Mouse (Mus musculus): ENCODE data around the gene Ceacam16. TPM values are rescaled to one million over a fixed set of nuclear protein-coding genes. Genes with fewer than 3 reads are reported as not detected.

Gene Ceacam16
- total and polyA plus RNA-seq, 3 experiments: 0.12 to 0.18 TPM; not detected in 1

DNA sequence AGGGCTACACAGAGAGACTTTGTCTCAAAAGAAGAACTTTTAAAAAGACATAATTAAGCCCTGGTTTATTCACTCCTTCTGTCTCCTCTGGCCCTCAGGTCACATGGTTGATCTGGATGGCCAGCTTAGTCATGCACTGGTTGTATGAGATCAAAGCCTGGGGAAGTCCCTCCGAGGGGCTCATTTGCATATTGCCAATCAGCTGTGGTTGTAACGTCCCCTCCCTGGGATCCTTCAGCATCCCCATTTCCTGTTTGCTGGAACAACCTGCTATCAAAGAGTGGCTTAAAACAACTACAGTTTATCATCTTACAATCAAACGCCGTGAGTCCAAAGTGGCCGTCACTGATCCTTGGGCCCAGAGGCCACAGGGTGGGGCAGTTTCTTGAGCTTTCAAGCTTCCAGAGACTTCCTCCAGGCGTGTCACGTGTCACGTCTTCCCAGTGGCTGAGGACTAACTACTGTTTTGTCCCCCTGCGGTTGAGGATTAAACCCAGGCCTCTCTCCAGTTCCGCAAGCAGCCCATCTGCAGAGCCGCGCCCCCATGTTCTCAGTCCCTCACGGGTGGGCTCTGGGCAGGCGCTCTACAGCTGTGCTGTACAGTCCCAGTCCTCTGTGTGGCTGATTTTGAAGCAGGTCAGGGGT, 15.8 kb upstream of the Ceacam16 start:
- H3K27me3 ChIP-seq (ENCODE audit: control insufficient read depth in 1 of 2, insufficient read depth in 2 of 2, low read length in 2 of 2): no peaks in the 10 kb centered on the region
- peaks cover 0 to 6% of the 10 kb centered on the region in 2 experiments; a peak in 3 of 4 replicates for H3K4me1 ChIP-seq (ENCODE audit: control insufficient read depth in 1 of 2, insufficient read depth in 2 of 2, low read length in 2 of 2)
- peak overlapping the region; percentile 56 for H3K9ac ChIP-seq (ENCODE audit: control insufficient read depth, low read depth, low read length, poor library complexity, severe bottlenecking)
- no peaks in the 10 kb centered on the region for H3K9me3 ChIP-seq (replicated peaks; ENCODE audit: insufficient read depth, low read length)
- peak overlapping the region; percentile 7 to 35; a peak in 2 of 4 replicates for H3K4me3 ChIP-seq (ENCODE audit: control insufficient read depth in 1 of 2, insufficient read depth in 1 of 2, low read depth in 2 of 2, low read length in 2 of 2)
- no peaks in the 10 kb centered on the region for H3K79me2 ChIP-seq (ENCODE audit: control insufficient read depth, insufficient read depth, low read length, poor library complexity)
- peak; percentile 80 for DNase-seq (ENCODE audit: low read depth, low spot score)
- peak overlapping the region; percentile 52 for H3K27ac ChIP-seq (ENCODE audit: control insufficient read depth, low read depth, low read length)
- peaks cover 0 to 9% of the 10 kb centered on the region in 2 experiments; a peak in 2 of 4 replicates for H3K36me3 ChIP-seq (ENCODE audit: control insufficient read depth in 1 of 2, insufficient read depth in 2 of 2, low read length in 2 of 2)
- peak; percentile 70; the same call in 1 of the 2 replicates for TF ChIP-seq SIN3A (IDR thresholded peaks at IDR 0.05; ENCODE audit: low read length)
- TF ChIP-seq JUND (IDR thresholded peaks at IDR 0.05; ENCODE audit: low read depth, low read length): no peak
- no peak for TF ChIP-seq GABPA (IDR thresholded peaks at IDR 0.05; ENCODE audit: low read depth, low read length)
- no peak for TF ChIP-seq RAD21 (IDR thresholded peaks at IDR 0.05; ENCODE audit: low read depth, low read length)
- peak; percentile 29; the same call in 1 of the 2 replicates for TF ChIP-seq TCF12 (IDR thresholded peaks at IDR 0.05; ENCODE audit: low read depth, low read length)
- no peak for TF ChIP-seq KAT2A (conservative IDR thresholded peaks at IDR 0.05; ENCODE audit: low read depth, low read length)
- no peak for TF ChIP-seq UBTF (IDR thresholded peaks at IDR 0.05; ENCODE audit: borderline replicate concordance, insufficient read depth, low read depth, low read length)
- peak; percentile 60 for TF ChIP-seq NELFE (IDR thresholded peaks at IDR 0.05; ENCODE audit: low read depth, low read length)
- TF ChIP-seq POLR2AphosphoS2 (IDR thresholded peaks at IDR 0.05; ENCODE audit: low read length): peak; percentile 96
- no peak for TF ChIP-seq ZKSCAN1 (IDR thresholded peaks at IDR 0.05; ENCODE audit: low read depth, low read length)
- TF ChIP-seq CTCF (IDR thresholded peaks at IDR 0.05 in 2 of 3, conservative IDR thresholded peaks at IDR 0.05 in 1 of 3; ENCODE audit: control insufficient read depth in 1 of 3, insufficient read depth in 1 of 3, low read depth in 2 of 3, low read length in 3 of 3, poor library complexity in 1 of 3, severe bottlenecking in 1 of 3): no peak
- TF ChIP-seq CHD2 (IDR thresholded peaks at IDR 0.05; ENCODE audit: low read length): no peak
- TF ChIP-seq MEF2A (IDR thresholded peaks at IDR 0.05; ENCODE audit: extremely low read depth, insufficient replicate concordance, low read depth, low read length, poor library complexity, severe bottlenecking): peak; percentile 57; the same call in 1 of the 2 replicates
- TF ChIP-seq RCOR1 (IDR thresholded peaks at IDR 0.05; ENCODE audit: low read depth, low read length): no peak; the same call in 1 of the 2 replicates
- TF ChIP-seq E2F4 (IDR thresholded peaks at IDR 0.05; ENCODE audit: borderline replicate concordance, low read depth, low read length): no peak
- no peak for TF ChIP-seq SMC3 (IDR thresholded peaks at IDR 0.05; ENCODE audit: low read depth, low read length)
- no peak for TF ChIP-seq MYB (IDR thresholded peaks at IDR 0.05; ENCODE audit: low read depth, low read length)
- TF ChIP-seq EP300 (IDR thresholded peaks at IDR 0.05; ENCODE audit: low read depth in 1 of 2, low read length in 2 of 2): no peak; a peak in 1 of 4 replicates
- peak; percentile 98 for TF ChIP-seq POLR2A (IDR thresholded peaks at IDR 0.05; ENCODE audit: control insufficient read depth in 1 of 2, insufficient read depth in 1 of 2, low read depth in 1 of 2, low read length in 2 of 2, poor library complexity in 1 of 2)
- TF ChIP-seq ZNF384 (IDR thresholded peaks at IDR 0.05; ENCODE audit: low read depth, low read length): no peak
- TF ChIP-seq ZC3H11A (IDR thresholded peaks at IDR 0.05; ENCODE audit: low read depth, low read length): no peak
- peak; percentile 38; the same call in 1 of the 2 replicates for TF ChIP-seq MYC (IDR thresholded peaks at IDR 0.05; ENCODE audit: low read depth, low read length)
- 0 out of 2 replicates have a peak, but pooled peaks have one; percentile 23 for TF ChIP-seq MAZ (IDR thresholded peaks at IDR 0.05; ENCODE audit: low read depth, low read length)
- TF ChIP-seq USF1 (IDR thresholded peaks at IDR 0.05; ENCODE audit: low read depth, low read length): peak; percentile 70
- TF ChIP-seq ELF1 (IDR thresholded peaks at IDR 0.05; ENCODE audit: low read depth, low read length): no peak
- peak; percentile 50 for TF ChIP-seq MXI1 (IDR thresholded peaks at IDR 0.05; ENCODE audit: low read depth, low read length)
- TF ChIP-seq HCFC1 (IDR thresholded peaks at IDR 0.05; ENCODE audit: low read depth, low read length): peak; percentile 57
- peak; percentile 96; the same call in 1 of the 2 replicates for TF ChIP-seq POLR2AphosphoS5 (IDR thresholded peaks at IDR 0.05; ENCODE audit: borderline replicate concordance, low read depth, low read length)
- peak; percentile 80 for TF ChIP-seq ETS1 (IDR thresholded peaks at IDR 0.05; ENCODE audit: low read depth, low read length)
- no peak for TF ChIP-seq TAL1 (IDR thresholded peaks at IDR 0.05; ENCODE audit: low read length)
- TF ChIP-seq BHLHE40 (IDR thresholded peaks at IDR 0.05; ENCODE audit: borderline replicate concordance, low read depth, low read length): no peak
- TF ChIP-seq MAFK (IDR thresholded peaks at IDR 0.05; ENCODE audit: borderline replicate concordance, low read depth, low read length): no peak
- no peak for TF ChIP-seq CHD1 (IDR thresholded peaks at IDR 0.05; ENCODE audit: low read depth, low read length)
- TF ChIP-seq ZMIZ1 (IDR thresholded peaks at IDR 0.05; ENCODE audit: low read depth, low read length): peak; percentile 100
- TF ChIP-seq USF2 (IDR thresholded peaks at IDR 0.05; ENCODE audit: borderline replicate concordance in 1 of 2, insufficient read depth in 1 of 2, low read depth in 1 of 2, low read length in 2 of 2): no peak
- no peak for TF ChIP-seq MAX (IDR thresholded peaks at IDR 0.05; ENCODE audit: low read length)
